Mouse (Mus musculus) heart, postnatal 0 days (tissue): ENCODE data around the gene Islr.

ENCODE experiments used
- CTCF ChIP-seq: IDR thresholded peaks from 2 replicates; pipeline ENCODE4 v1.5.1; 2016; ENCODE audit warnings: antibody characterized with exemption, control low read depth, low read depth
- EP300 ChIP-seq: IDR thresholded peaks from 2 replicates; pipeline ENCODE4 v1.6.1; 2016; ENCODE audit warnings: antibody characterized with exemption, low read depth

GRCm38 (mm10) chr9:58135921-58136321, 68.2 kb downstream of the Islr start:
- TF ChIP-seq CTCF = no peak
- no peak for TF ChIP-seq EP300
